Mouse (Mus musculus) forebrain, postnatal 0 days (tissue): ENCODE results near the gene Tas2r137. TPM values are rescaled to one million over a fixed set of nuclear protein-coding genes. Genes with fewer than 3 reads are reported as not detected.

Experiments used
- ATAC-seq: fragments of 200-750 bp; cut with Nextera tagmentation; 2 replicates; pipeline ENCODE4 v1.8.0; 2017; ENCODE audit warnings: mild to moderate bottlenecking, moderate library complexity
- DNase-seq: peaks from one replicate; pipeline ENCODE4 v3.0.0-alpha.2; 2015
- H3K27ac ChIP-seq: fragments of 300-500 bp; sonication (generic); 2 replicates; pipeline ENCODE4 v1.5.1; 2014; ENCODE audit warnings: low read depth, mild to moderate bottlenecking, antibody characterized with exemption, low read length, moderate library complexity, mixed read lengths
- H3K27me3 ChIP-seq: fragments of 300-500 bp; sonication (generic); 2 replicates; pipeline ENCODE4 v1.6.1; 2014; ENCODE audit warnings: mild to moderate bottlenecking, low read length, mixed read lengths; ENCODE audit not compliant: insufficient read depth
- H3K36me3 ChIP-seq: fragments of 300-500 bp; sonication (generic); 2 replicates; pipeline ENCODE4 v1.6.1; 2014; ENCODE audit warnings: mild to moderate bottlenecking, moderate library complexity; ENCODE audit not compliant: insufficient read depth
- H3K4me1 ChIP-seq: fragments of 300-500 bp; sonication (generic); 2 replicates; pipeline ENCODE4 v1.6.1; 2014; ENCODE audit warnings: antibody characterized with exemption; ENCODE audit not compliant: insufficient read depth
- H3K4me2 ChIP-seq: fragments of 300-500 bp; sonication (generic); 2 replicates; pipeline ENCODE4 v1.6.1; 2014; ENCODE audit warnings: low read depth, mild to moderate bottlenecking, moderate library complexity
- H3K4me3 ChIP-seq: fragments of 300-500 bp; sonication (generic); 2 replicates; pipeline ENCODE4 v1.5.1; 2014; ENCODE audit warnings: low read depth, low read length, mixed read lengths
- H3K9ac ChIP-seq: fragments of 300-500 bp; sonication (generic); 2 replicates; pipeline ENCODE4 v1.6.1; 2014; ENCODE audit warnings: mild to moderate bottlenecking
- H3K9me3 ChIP-seq: fragments of 300-500 bp; sonication (generic); 2 replicates; pipeline ENCODE4 v1.6.1; 2016; ENCODE audit warnings: low read length
- CTCF ChIP-seq: sonication (generic); IDR thresholded peaks from 2 replicates; pipeline ENCODE4 v1.5.1; 2016; ENCODE audit warnings: antibody characterized with exemption, control low read depth, low read depth
- WGBS: fragments of 180-500 bp; shearing (Covaris S2); extraction: QIAGEN DNeasy Blood & Tissue Kit; methylation state at CpG from one replicate; pipeline ENCODE4 v1.1.7; 2014; 5-methylcytosine and 5-hydroxymethylcytosine counted together
- polyA plus RNA-seq: library from polyadenylated mRNA; unstranded; fragments of >200 nt; fragmentation: Nextera tagmentation; extraction: Ambion mirVana; gene quantifications from 2 replicates; pipeline ENCODE4 v1.2.1, GENCODE M21; 2015
- total RNA-seq: library from RNA; depleted of rRNA; stranded (reverse); fragments of >200 nt; gene quantifications from 2 replicates; pipeline ENCODE4 v1.2.3, GENCODE M21; 2014; rRNA removed

The Tas2r137 gene
- total RNA-seq: 0.14 and 0.38 TPM in 2 replicates
- polyA plus RNA-seq: not detected in 2 replicates

GRCm38 (mm10) chr6:40490933-40491332 lies at the start of gene Tas2r137:
Gene Tas2r137, plus strand, starts transcription at chr6:40491233.
- Histone ChIP-seq H3K4me2 (no peak within 1 kb of the TSS), H3K4me3 (no peak within 1 kb of the TSS)

DNA sequence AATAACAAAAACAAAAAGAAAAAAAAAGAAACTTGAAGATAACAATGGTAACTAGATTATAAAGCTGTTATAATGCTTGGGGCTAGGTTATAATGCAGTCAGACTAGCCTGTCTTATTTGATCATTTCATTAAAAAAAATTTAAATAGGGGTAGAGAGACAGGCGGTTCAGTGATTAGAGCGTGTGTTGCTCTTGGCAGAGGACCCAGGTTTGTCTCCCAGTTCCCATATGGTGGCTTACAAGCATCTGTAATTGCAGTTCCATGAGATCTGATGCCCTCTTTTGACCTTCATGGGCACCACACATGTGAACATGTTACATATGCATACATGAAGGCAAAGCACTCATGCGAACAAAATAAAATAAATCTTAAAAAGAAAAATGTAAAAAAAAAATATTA lies 49.8 kb upstream of the Tas2r137 start:
- Histone ChIP-seq H3K9ac (no peak overlapping the region), H3K27me3 (no peaks in the 10 kb centered on the region), H3K36me3 (no peaks in the 10 kb centered on the region), H3K4me1 (no peaks in the 10 kb centered on the region), H3K27ac (no peak overlapping the region), H3K4me2 (no peak overlapping the region), H3K9me3 (no peaks in the 10 kb centered on the region), H3K4me3 (no peak overlapping the region)
- 51% methylated on average over 3 of the region's 3 CpGs for WGBS
- ATAC-seq (no peak), DNase-seq (no peak)
- no peak for TF ChIP-seq CTCF

More at GRCm38 (mm10) chr6:40490933-40491332, at the start of gene Tas2r137:
- Histone ChIP-seq H3K27ac (no peak within 1 kb of the TSS), H3K9me3 (no peaks in the 10 kb centered on the region), H3K4me1 (no peaks in the 10 kb centered on the region), H3K9ac (no peak within 1 kb of the TSS), H3K27me3 (no peaks in the 10 kb centered on the region), H3K36me3 (peaks cover 3% of the 10 kb centered on the region; the same call in 1 of the 2 replicates)
- DNase-seq: no peak
- no peak for TF ChIP-seq CTCF
- no peak for ATAC-seq

- no peak for DNase-seq
Measured at GRCm38 (mm10) chr6:40441755-40442154, 49.3 kb upstream of the Tas2r137 start.

GRCm38 (mm10) chr6:40443281-40443928 lies 47.6 kb upstream of the Tas2r137 start:
- DNase-seq: no peak
- no peak for TF ChIP-seq CTCF

More at GRCm38 (mm10) chr6:40441755-40442154, 49.3 kb upstream of the Tas2r137 start:
- no peak; the same call in 1 of the 2 replicates for TF ChIP-seq CTCF
- Histone ChIP-seq H3K9ac (no peak overlapping the region), H3K4me2 (no peak overlapping the region), H3K36me3 (no peaks in the 10 kb centered on the region), H3K4me1 (no peaks in the 10 kb centered on the region), H3K27ac (no peak overlapping the region), H3K27me3 (no peaks in the 10 kb centered on the region), H3K4me3 (no peak overlapping the region), H3K9me3 (no peaks in the 10 kb centered on the region)
- WGBS: 42% methylated on average over 3 of the region's 3 CpGs
- no peak for ATAC-seq

DNA sequence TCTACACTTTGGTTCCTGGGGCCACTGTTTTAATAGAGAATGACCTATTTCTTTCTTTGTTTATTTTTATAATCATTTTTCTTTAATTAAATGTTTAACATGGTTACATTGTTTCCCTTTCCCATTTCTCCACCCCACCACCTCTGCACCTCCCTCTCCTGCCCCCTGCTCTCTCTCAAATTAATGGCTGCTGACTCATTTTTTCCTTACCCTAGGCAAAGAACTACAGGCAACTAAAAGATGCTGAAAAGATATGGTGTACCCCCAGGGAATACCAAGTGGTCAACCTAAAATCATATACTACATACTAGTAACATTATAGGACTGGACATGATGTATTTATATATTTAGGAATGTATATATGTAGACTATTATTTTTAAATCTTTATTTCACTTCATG lies 42.4 kb upstream of the Tas2r137 start:
- Histone ChIP-seq H3K36me3 (no peaks in the 10 kb centered on the region), H3K9me3 (no peaks in the 10 kb centered on the region), H3K27me3 (no peaks in the 10 kb centered on the region), H3K4me2 (no peak overlapping the region), H3K4me1 (no peaks in the 10 kb centered on the region), H3K27ac (no peak overlapping the region), H3K4me3 (no peak overlapping the region), H3K9ac (no peak overlapping the region)
- no peak for TF ChIP-seq CTCF
- DNase-seq: no peak
- ATAC-seq: no peak

More at GRCm38 (mm10) chr6:40443281-40443928, 47.6 kb upstream of the Tas2r137 start:
- Histone ChIP-seq H3K36me3 (no peaks in the 10 kb centered on the region), H3K27ac (no peak overlapping the region), H3K4me3 (no peak overlapping the region), H3K4me1 (no peaks in the 10 kb centered on the region), H3K9me3 (no peaks in the 10 kb centered on the region), H3K27me3 (no peaks in the 10 kb centered on the region), H3K9ac (no peak overlapping the region), H3K4me2 (no peak overlapping the region)
- 33% methylated on average over 10 of the region's 10 CpGs for WGBS
- no peak for ATAC-seq

DNA sequence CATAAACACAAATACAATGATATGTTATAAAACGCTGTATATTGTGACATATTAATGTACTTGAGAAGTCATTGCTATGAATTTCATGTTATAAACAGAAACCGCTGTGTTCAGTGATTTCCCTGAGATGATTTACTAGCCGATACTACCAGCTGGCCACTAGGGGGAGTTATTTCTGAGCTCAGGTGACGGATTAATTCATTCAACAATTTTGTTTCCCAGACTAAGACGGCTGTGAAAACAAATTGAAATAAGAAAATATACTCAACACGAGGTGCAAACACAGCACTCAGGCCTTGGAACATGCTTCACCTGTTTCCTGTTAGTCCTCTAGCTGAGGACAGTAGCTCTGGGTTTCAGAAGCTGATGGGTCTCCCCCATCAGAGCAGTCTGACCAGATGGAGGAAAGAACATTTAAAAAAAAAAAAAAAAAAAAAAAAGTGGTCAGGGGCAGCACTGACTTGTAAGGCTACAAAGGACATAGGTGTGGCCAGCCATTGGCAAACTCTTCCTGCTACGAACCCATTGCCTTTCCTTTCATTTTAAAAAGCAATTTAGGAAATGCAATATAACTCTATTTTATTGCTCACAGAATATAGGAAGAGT lies 36.5 kb upstream of the Tas2r137 start:
- Histone ChIP-seq H3K36me3 (no peaks in the 10 kb centered on the region), H3K4me2 (no peak overlapping the region), H3K27ac (no peak overlapping the region), H3K4me1 (no peaks in the 10 kb centered on the region), H3K9me3 (no peaks in the 10 kb centered on the region), H3K4me3 (no peak overlapping the region), H3K27me3 (no peaks in the 10 kb centered on the region), H3K9ac (no peak overlapping the region)
- no peak for ATAC-seq
- DNase-seq: no peak
- 20% methylated on average over 7 of the region's 7 CpGs for WGBS
- TF ChIP-seq CTCF: peak; percentile 65

DNA sequence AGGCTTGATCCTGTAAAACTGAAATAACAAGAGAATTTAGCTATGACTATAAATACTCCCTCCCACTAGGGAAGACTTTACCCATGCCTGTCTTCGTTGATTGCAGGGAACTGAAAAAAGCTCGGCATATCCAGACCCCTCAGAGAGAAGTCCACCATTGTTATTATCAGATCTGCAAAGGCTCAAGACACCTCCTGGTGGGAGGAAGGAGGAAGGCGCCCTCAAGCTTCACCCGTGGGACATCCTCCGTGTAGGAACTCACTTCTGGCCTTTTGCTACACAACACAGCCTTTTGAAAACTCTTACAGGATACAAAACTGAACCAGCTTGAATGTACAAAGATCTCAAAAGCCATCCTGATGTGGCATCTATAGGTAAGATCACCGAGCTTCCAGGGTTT lies 25.3 kb upstream of the Tas2r137 start:
- Histone ChIP-seq H3K27me3 (no peaks in the 10 kb centered on the region), H3K9me3 (no peaks in the 10 kb centered on the region), H3K4me1 (no peaks in the 10 kb centered on the region), H3K4me2 (no peak overlapping the region), H3K4me3 (no peak overlapping the region), H3K9ac (no peak overlapping the region), H3K36me3 (no peaks in the 10 kb centered on the region), H3K27ac (no peak overlapping the region)
- DNase-seq: no peak
- 47% methylated on average over 6 of the region's 6 CpGs for WGBS
- peak; percentile 44 for TF ChIP-seq CTCF
- no peak for ATAC-seq
